Mouse (Mus musculus): ENCODE data around the gene Snd1.

DNA sequence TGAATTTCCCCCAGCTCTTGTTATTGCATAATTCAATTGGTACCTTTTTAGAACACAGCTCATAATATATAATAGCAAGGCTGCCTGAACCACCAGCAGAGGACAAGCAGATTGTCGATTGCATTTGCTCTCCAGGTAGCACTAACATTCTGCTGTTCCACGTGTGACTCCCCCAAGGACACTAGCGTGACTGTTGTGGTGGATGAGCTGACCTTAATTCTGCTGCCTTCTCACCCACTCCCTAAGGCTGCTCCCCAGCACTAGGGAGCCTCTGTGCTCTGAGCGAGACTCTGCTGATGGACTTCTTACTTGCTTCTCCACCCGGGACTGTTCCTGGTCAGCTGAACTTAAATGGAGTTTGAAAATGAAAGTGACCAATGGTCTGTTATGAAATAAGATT is 329.8 kb downstream of the Snd1 start:
- no peak for TF ChIP-seq CTCF (IDR thresholded peaks at IDR 0.05; ENCODE audit: low read depth, low read length)
- no peak for TF ChIP-seq POLR2A (IDR thresholded peaks at IDR 0.05; ENCODE audit: borderline replicate concordance, low read depth, low read length)
